Mouse (Mus musculus): ENCODE measurements around the gene Adam11.

Gene Adam11

DNA sequence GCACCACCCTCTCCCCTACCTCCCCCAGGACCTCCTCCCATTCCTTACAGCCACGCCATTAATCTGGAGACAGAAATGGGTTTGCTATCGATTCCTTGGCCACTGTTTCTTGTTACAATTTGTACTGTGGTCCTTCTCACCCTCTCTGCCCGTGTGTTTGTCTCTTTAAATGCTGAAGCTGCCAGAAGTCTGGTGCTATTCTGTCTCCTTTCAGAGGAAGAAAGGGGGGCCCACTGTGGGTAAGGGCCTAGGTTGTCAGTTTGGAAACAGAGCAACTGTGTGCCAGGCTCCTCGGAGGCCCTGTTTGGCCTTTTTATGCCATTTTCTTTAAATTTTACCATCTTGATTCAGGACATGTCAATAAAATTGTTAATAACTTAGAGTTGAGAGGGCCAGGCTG, 6.8 kb upstream of the Adam11 start:
- DNase-seq, result no peak

DNA sequence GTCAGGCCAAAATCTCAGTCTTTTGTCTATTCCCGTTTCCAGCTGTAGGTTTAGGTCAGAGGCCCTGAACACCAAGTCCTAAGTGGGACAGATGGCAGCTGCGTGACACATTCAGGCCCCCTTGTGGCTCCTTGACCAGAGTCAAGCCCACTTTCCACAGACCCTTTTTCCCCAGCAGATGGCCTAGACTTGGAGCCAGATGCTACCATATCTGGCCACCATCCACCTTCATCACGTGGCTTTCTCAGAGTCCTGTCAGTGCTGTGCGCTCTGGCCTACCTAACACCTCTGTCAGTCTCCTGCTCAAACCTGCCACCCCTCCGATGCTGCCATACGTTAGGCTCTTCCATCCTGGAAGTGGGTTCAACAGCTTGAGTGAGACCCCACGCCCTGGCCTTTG, 5.8 kb upstream of the Adam11 start:
- DNase-seq, result no peak

- DNase-seq, result no peak
Observed at GRCm38 (mm10) chr11:102758977-102759376, 2.3 kb upstream of the Adam11 start.

DNA sequence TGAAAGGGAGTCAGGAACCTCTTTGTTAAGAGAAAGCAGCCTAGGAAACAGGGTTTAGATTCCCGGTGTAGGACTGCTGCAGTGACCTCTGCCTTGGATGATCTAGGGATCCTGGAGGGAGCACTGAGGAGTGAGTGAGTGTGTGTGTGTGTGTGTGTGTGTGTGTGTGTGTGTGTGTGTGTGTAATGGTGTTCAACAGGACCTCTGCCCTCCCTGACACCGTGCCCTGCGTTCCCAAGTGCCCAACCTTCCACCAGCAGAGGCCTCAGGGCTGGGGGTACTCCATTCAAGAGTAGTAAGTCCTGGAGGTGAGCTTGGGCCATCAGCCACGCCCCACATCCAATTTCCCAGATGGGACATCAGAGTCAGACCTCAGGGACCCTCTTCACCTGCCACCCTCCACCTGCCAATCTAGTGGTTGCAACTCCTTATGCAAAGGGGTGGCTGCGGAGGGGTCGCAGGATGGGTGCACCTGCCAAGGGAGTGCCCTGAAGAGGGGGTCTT, 382 bp upstream of the Adam11 start:
- no peak for DNase-seq

GRCm38 (mm10) chr11:102762248-102762647, 1.0 kb downstream of the Adam11 start:
- peak; percentile 54 for DNase-seq

GRCm38 (mm10) chr11:102763009-102763767, 1.9 kb downstream of the Adam11 start:
- DNase-seq, result peak; percentile 53

GRCm38 (mm10) chr11:102765416-102765815, 4.2 kb downstream of the Adam11 start:
- peak; percentile 38 for DNase-seq

DNA sequence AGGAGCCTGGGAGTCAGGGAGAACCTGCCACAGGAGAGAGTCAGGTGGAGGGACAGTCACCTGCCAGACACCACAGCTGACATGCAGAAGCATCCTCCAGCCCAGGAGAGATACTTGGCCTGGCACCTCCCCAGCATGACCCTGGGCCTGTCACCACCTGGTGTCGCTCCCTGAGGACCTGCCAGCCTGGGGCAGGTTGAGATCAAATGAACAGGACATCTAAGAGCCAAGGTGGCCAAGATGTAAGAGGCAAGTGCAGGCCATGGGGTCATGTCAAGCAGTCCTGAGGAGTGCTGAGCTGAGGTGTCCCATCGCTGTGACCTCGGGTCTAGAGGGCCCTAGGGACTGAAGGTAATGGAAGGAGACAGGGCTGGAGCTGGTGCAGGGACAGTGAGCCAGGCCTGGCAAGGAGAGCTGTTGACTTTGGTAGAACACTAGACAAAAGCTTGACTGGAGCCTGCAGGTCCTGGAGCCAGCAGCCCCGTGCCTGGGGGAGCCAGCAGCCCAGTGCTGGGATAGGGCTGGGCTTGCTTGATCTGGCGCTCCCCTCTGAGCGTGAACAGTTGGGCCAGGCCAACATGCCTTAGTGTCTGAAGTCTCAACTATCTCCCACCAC, 5.9 kb downstream of the Adam11 start:
- peak; percentile 56 for DNase-seq

- peak; percentile 32 for DNase-seq
Observed at GRCm38 (mm10) chr11:102769141-102769540, 7.9 kb downstream of the Adam11 start.

DNA sequence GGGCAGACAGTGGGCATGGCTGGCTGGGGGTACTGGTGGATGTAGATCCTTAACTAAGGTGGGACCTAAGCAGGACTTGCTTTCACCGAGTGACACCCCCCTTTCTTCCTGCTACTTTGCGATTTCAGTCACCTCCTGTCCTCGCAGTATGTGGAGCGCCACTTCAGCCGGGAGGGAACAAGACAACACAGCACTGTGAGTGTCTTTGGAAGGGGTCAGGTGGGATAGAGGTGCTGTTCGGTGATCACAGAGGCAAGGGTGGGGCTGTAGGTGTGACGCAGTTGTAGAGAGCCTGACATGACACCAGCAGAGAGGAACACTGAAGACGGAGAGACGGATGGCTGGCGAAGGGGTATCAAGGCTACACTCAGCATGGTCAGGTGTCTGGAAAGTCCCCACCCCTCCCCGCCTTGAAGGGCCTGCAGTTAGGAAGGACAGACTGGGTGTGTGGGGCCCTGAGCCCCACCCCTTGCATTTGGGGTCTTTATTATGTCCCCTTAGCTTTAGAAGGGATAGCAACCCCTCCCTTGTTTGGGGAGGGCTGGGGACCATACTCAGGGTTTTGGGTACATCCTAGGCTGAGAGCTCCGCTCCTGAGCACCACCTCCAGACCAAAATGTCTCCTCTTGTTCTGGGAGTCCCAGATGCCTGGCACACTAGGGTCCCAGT, 8.9 kb downstream of the Adam11 start:
- peak; percentile 40 for DNase-seq

GRCm38 (mm10) chr11:102770662-102771435, 9.6 kb downstream of the Adam11 start:
- DNase-seq, result peak; percentile 39

GRCm38 (mm10) chr11:102771916-102772714, 10.9 kb downstream of the Adam11 start:
- DNase-seq, result peak; percentile 42

GRCm38 (mm10) chr11:102772771-102773700, 11.8 kb downstream of the Adam11 start:
- peak; percentile 49 for DNase-seq

GRCm38 (mm10) chr11:102773713-102774611, 12.7 kb downstream of the Adam11 start:
- DNase-seq, result peak; percentile 90

DNA sequence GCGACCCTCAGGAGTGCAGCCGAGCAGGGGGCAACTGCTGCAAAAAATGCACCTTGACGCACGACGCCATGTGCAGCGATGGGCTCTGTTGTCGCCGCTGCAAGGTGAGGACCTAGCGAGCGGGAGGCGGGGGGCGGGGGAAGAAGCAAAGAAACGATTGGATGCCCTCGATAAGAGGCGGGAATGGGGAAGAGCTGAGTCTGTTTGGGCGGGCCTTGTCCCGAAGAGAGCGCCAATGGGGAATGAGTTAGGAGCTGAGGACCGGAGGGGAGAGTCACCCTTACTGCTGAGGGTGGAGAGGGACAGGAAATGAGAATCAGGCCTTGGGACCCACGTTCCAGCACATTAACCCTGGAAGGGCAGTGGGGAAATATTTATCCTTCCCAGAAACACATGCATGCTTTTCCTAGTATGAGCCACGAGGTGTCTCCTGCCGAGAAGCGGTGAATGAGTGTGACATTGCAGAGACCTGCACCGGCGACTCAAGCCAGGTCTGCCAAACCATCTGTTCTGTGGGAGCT, 13.4 kb downstream of the Adam11 start:
- DNase-seq, result peak; percentile 84

DNA sequence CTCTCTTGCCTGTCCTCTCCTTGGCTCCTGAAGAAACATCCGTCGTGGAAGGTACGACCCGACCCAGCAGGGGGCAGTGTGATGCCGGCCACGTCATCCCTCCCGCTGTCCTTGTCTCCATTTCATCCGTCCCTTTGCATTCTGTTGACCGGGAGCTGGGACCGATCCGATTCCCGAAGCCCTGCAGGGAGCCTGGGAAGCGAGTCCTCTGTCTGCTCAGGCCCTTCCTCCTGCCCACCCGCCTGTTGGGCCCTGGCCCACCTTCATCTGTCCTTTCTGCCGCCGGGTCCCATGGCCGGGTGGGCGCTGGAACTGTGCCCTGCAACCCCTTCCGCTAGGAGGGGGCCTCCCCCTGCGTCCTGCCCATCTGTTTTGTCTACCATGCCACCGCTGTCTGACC, 16.4 kb downstream of the Adam11 start:
- DNase-seq, result peak; percentile 47

DNA sequence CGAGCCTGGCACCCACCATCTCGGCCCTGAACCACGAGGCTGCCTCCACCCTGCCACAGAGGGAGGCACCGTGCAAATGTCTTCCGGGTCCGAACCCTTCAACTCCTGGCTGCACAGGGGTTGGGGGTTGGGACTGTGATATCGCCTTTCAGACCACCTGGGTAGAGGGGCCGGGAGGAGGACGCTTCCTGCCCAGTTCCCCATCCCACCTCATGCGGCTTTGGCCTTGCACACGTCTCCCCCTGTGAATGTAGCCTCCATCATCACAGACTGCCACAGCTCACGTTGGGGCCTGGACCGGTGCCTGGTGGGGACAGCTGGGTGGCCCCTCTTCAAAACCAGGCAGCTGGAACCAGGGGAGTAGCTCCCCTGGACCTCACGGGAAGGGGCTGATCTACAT, 16.9 kb downstream of the Adam11 start:
- peak; percentile 30 for DNase-seq

- DNase-seq, result no peak
Observed at GRCm38 (mm10) chr11:102778597-102778996, 17.4 kb downstream of the Adam11 start.

- peak; percentile 42 for DNase-seq
Observed at GRCm38 (mm10) chr11:102779081-102779638, 17.9 kb downstream of the Adam11 start.
